Mouse (Mus musculus) gastrocnemius, adult 8-10 months (tissue): ENCODE measurements around the gene Kng2. TPM values are rescaled to one million over a fixed set of nuclear protein-coding genes. Genes with fewer than 3 reads are reported as not detected.
"Not testable (repeated sequence)": the region's sequence is repeated elsewhere in the genome, so short reads cannot be mapped to it uniquely, and the experiment has no call there.

ENCODE experiments used
- DNase-seq, 2 experiments: peaks; one replicate each; pipeline ENCODE4 v3.0.0; 2022; ENCODE audit warnings: low spot score in 2 of 2
- total RNA-seq, 4 experiments: library from RNA; stranded (reverse); gene quantifications; 2 replicates each; pipeline ENCODE4 v1.2.4; 2022

Kng2 gene
- total RNA-seq, 4 experiments from 2014 or later, result 0.25 to 0.62 TPM; not detected in 2

GRCm38 (mm10) chr16:22961073-22961472 is 68.2 kb downstream of the Kng2 start:
- DNase-seq, result no peak

DNA sequence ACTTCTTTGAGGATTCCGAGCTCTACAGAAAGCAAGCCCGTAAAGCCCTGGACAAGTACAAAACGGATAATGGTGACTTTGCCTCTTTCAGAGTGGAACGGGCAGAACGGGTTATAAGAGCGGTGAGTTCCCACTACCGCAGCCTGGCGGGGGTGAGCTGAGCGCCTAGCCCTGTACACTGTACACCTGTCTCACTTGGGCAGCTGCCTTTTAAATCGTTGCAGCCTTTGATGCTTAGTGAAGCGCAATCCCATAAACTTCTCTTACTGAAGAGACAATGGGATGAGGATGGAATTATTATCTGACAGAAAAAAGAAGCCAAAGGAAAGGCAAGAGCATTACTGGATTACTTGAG is 73.2 kb downstream of the Kng2 start:
- DNase-seq, result no peak

GRCm38 (mm10) chr16:22955397-22956084 is 73.7 kb downstream of the Kng2 start:
- no peak for DNase-seq

GRCm38 (mm10) chr16:22953069-22953468 is 76.2 kb downstream of the Kng2 start:
- no peak for DNase-seq

- no peak for DNase-seq
Observed at GRCm38 (mm10) chr16:22950840-22951395, 78.4 kb downstream of the Kng2 start, which contains the start of gene Hrg. Gene Hrg (plus strand): TSS chr16:22951072.

DNA sequence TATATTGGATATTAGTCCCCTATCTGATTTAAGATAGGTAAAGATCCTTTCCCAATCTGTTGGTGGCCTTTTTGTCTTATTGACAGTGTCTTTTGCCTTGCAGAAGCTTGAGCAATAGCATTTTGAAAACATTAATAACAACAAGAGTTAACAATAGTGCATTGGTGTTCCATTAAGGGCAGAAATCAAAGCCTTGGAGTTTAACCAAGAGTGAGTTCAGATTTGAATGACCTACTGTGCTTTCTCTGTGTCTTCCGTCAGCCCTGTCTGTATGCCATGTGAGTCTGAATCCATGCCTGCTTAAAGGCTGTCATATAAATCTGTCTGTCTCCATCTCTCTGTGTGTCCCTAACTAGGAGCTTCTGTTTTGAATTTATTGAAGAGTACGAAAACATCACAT is 81.9 kb downstream of the Kng2 start:
- DNase-seq, result no peak

- DNase-seq, result not testable (repeated sequence)
Observed at GRCm38 (mm10) chr16:22941825-22942476, 87.3 kb downstream of the Kng2 start.

DNA sequence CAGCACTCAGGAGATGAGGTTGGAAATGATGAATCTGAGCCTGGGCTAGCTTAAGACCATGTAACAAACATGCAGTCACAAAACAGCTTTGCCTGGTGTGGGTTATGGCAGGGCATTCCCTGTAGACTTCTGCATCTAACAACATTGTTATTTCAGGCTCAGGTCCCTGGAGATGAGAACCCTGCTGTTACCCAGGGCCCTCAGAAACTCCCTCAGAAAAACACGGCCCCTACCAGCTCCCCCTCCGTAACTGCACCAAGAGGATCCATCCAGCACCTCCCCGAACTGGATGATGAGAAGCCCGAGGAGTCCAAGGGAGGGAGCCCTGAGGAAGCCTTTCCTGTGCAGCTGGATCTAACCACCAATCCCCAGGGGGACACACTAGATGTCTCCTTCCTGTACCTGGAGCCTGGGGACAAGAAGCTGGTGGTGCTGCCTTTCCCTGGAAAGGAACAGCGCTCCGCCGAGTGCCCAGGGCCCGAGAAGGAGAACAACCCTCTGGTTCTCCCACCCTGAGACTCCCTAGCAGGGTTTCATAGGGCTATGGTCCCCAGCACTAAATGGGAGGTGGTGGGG is 90.1 kb downstream of the Kng2 start:
- DNase-seq, result no peak

DNA sequence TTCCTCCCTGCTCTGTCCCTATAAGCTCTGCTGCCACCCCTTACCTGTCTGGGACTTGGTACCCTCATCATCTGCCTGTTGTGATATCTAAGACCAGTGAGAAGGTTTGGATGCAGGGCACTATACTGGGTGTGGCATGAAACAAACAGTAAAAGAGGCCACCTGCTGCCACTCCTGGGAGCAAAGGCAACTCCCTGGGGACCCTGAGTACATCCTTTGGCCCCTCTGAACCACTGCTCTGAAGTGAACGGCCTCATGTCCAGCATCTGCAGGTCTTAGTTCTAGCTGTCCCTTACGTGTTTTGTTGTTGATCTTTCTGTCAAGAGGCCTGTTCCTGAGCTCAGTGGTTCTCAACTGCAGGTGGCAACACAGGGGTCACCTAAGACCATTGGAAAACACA is 90.7 kb downstream of the Kng2 start:
- no peak for DNase-seq

GRCm38 (mm10) chr16:22937631-22938030 is 91.7 kb downstream of the Kng2 start:
- DNase-seq, result no peak

Other genes starting within 250 kb of the Kng2 start
- gene Crygs, start 217.9 kb downstream of the Kng2 start, total RNA-seq, result not detected
- 1 to 10 TPM; 7.3 to 8.4 (median 7.9) TPM for gene Tbccd1, start 171.8 kb downstream of the Kng2 start, total RNA-seq
- 10 to 100 TPM; 35.9 to 41.6 (median 37.0) TPM for gene Dnajb11, start 171.6 kb downstream of the Kng2 start, total RNA-seq
- gene Ahsg, start 138.2 kb downstream of the Kng2 start, total RNA-seq, result 1 to 10 TPM in 1 of 4 experiments, not detected in 3; 3.5 TPM
- gene Fetub, start 111.1 kb downstream of the Kng2 start, total RNA-seq, result under 1 TPM in 1 of 4 experiments, not detected in 3; 0.62 TPM
- gene Hrg, start 78.4 kb downstream of the Kng2 start, total RNA-seq, result not detected
- under 1 TPM in 1 of 4 experiments, not detected in 3; 0.70 TPM for gene Kng1, start 28.4 kb upstream of the Kng2 start, total RNA-seq
- 100 to 1,000 TPM; 414 to 531 (median 457) TPM for gene Eif4a2, start 78.0 kb upstream of the Kng2 start, total RNA-seq
- 10 to 100 TPM in 2 of 4 experiments, 1 to 10 TPM in 2; 8.4 to 12.7 (median 9.9) TPM for gene Rfc4, start 98.3 kb upstream of the Kng2 start, total RNA-seq
- gene Adipoq, start 117.1 kb upstream of the Kng2 start, total RNA-seq, result 10 to 100 TPM in 3 of 4 experiments, 1 to 10 TPM in 1; 2.3 to 45.4 (median 17.8) TPM
- gene St6gal1, start 195.3 kb upstream of the Kng2 start, total RNA-seq, result 1 to 10 TPM; 1.6 to 4.1 (median 3.4) TPM